Mouse (Mus musculus): ENCODE measurements at regions not wholly inside any gene's neighbourhood (a gene's known extent, or its start where the extent isn't known, plus 50 kb on each side); places are given as distances from the start of the nearest gene placed in this dataset.

GRCm38 (mm10) chr3:60310402-60310801 lies 162.2 kb upstream of the Mbnl1 start:
- ATAC-seq (ENCODE audit: insufficient read depth) (no peak; the same call in 1 of the 2 replicates), DNase-seq (peak; percentile 2)
- WGBS, result 75% methylated on average over 3 of the region's 3 CpGs
- H3K27ac ChIP-seq (ENCODE audit: low read depth), result no peak overlapping the region
- no peak overlapping the region for H3K9ac ChIP-seq
- no peaks in the 10 kb centered on the region for H3K36me3 ChIP-seq (ENCODE audit: insufficient read depth)
- 0 out of 2 replicates have a peak, but pooled peaks cover 3% of the 10 kb centered on the region for H3K4me1 ChIP-seq (ENCODE audit: insufficient read depth)
- H3K4me3 ChIP-seq (ENCODE audit: low read depth, low read length), result no peak overlapping the region
- H3K9me3 ChIP-seq (ENCODE audit: low read depth, low read length), result no peaks in the 10 kb centered on the region
- H3K4me2 ChIP-seq, result no peak overlapping the region
- no peaks in the 10 kb centered on the region for H3K27me3 ChIP-seq (ENCODE audit: insufficient read depth, low read length)
- TF ChIP-seq CTCF (IDR thresholded peaks at IDR 0.05; ENCODE audit: low read depth), result no peak

GRCm38 (mm10) chr3:60311178-60311577 lies 161.5 kb upstream of the Mbnl1 start:
- H3K9ac ChIP-seq, result no peak overlapping the region
- 0 out of 2 replicates have a peak, but pooled peaks cover 3% of the 10 kb centered on the region for H3K4me1 ChIP-seq (ENCODE audit: insufficient read depth)
- WGBS, result 30% methylated on average over 3 of the region's 3 CpGs
- TF ChIP-seq CTCF (IDR thresholded peaks at IDR 0.05; ENCODE audit: low read depth), result no peak
- H3K27me3 ChIP-seq (ENCODE audit: insufficient read depth, low read length), result no peaks in the 10 kb centered on the region
- DNase-seq (peak; percentile 2), ATAC-seq (ENCODE audit: insufficient read depth) (no peak)
- no peaks in the 10 kb centered on the region for H3K9me3 ChIP-seq (ENCODE audit: low read depth, low read length)
- no peaks in the 10 kb centered on the region for H3K36me3 ChIP-seq (ENCODE audit: insufficient read depth)
- no peak overlapping the region for H3K4me3 ChIP-seq (ENCODE audit: low read depth, low read length)
- H3K4me2 ChIP-seq, result no peak overlapping the region
- no peak overlapping the region for H3K27ac ChIP-seq (ENCODE audit: low read depth)

GRCm38 (mm10) chr3:60320213-60320936 lies 152.3 kb upstream of the Mbnl1 start:
- Histone ChIP-seq H3K9ac (no peak overlapping the region), H3K9me3 (ENCODE audit: low read depth, low read length) (no peaks in the 10 kb centered on the region), H3K27me3 (ENCODE audit: insufficient read depth, low read length) (no peaks in the 10 kb centered on the region), H3K27ac (ENCODE audit: low read depth) (no peak overlapping the region), H3K4me2 (no peak overlapping the region), H3K36me3 (ENCODE audit: insufficient read depth) (no peaks in the 10 kb centered on the region), H3K4me1 (ENCODE audit: insufficient read depth) (no peaks in the 10 kb centered on the region), H3K4me3 (ENCODE audit: low read depth, low read length) (no peak overlapping the region)
- DNase-seq (no peak), ATAC-seq (ENCODE audit: insufficient read depth) (no peak)
- TF ChIP-seq CTCF (IDR thresholded peaks at IDR 0.05; ENCODE audit: low read depth), result no peak
- WGBS, result 50% methylated on average over 1 of the region's 1 CpGs

GRCm38 (mm10) chr3:60323514-60323913 lies 149.1 kb upstream of the Mbnl1 start:
- no peak overlapping the region for H3K4me2 ChIP-seq
- H3K9me3 ChIP-seq (ENCODE audit: low read depth, low read length), result no peaks in the 10 kb centered on the region
- DNase-seq, result no peak
- ATAC-seq (ENCODE audit: insufficient read depth), result no peak
- no peaks in the 10 kb centered on the region for H3K36me3 ChIP-seq (ENCODE audit: insufficient read depth)
- TF ChIP-seq CTCF (IDR thresholded peaks at IDR 0.05; ENCODE audit: low read depth), result no peak
- H3K4me3 ChIP-seq (ENCODE audit: low read depth, low read length), result no peak overlapping the region
- no peak overlapping the region for H3K9ac ChIP-seq
- H3K4me1 ChIP-seq (ENCODE audit: insufficient read depth), result no peaks in the 10 kb centered on the region
- H3K27ac ChIP-seq (ENCODE audit: low read depth), result no peak overlapping the region
- H3K27me3 ChIP-seq (ENCODE audit: insufficient read depth, low read length), result no peaks in the 10 kb centered on the region

- Histone ChIP-seq H3K27ac (ENCODE audit: low read depth) (no peak overlapping the region), H3K9me3 (ENCODE audit: low read depth, low read length) (no peaks in the 10 kb centered on the region), H3K4me2 (no peak overlapping the region), H3K27me3 (ENCODE audit: insufficient read depth, low read length) (no peaks in the 10 kb centered on the region), H3K9ac (no peak overlapping the region), H3K4me3 (ENCODE audit: low read depth, low read length) (no peak overlapping the region), H3K4me1 (ENCODE audit: insufficient read depth) (no peaks in the 10 kb centered on the region), H3K36me3 (ENCODE audit: insufficient read depth) (no peaks in the 10 kb centered on the region)
- ATAC-seq (ENCODE audit: insufficient read depth), result no peak
- DNase-seq, result peak; percentile 17
- TF ChIP-seq CTCF (IDR thresholded peaks at IDR 0.05; ENCODE audit: low read depth), result no peak
Observed at GRCm38 (mm10) chr3:60324416-60324815, 148.2 kb upstream of the Mbnl1 start.

GRCm38 (mm10) chr3:60324969-60325368 lies 147.7 kb upstream of the Mbnl1 start:
- Histone ChIP-seq H3K4me3 (ENCODE audit: low read depth, low read length) (no peak overlapping the region), H3K27me3 (ENCODE audit: insufficient read depth, low read length) (no peaks in the 10 kb centered on the region), H3K4me1 (ENCODE audit: insufficient read depth) (no peaks in the 10 kb centered on the region), H3K9me3 (ENCODE audit: low read depth, low read length) (no peaks in the 10 kb centered on the region), H3K4me2 (no peak overlapping the region), H3K36me3 (ENCODE audit: insufficient read depth) (no peaks in the 10 kb centered on the region), H3K9ac (no peak overlapping the region), H3K27ac (ENCODE audit: low read depth) (no peak overlapping the region)
- ATAC-seq (ENCODE audit: insufficient read depth) (no peak), DNase-seq (no peak)
- no peak for TF ChIP-seq CTCF (IDR thresholded peaks at IDR 0.05; ENCODE audit: low read depth)

GRCm38 (mm10) chr3:60332460-60332859 lies 140.2 kb upstream of the Mbnl1 start:
- Histone ChIP-seq H3K27me3 (ENCODE audit: insufficient read depth, low read length) (no peaks in the 10 kb centered on the region), H3K4me3 (ENCODE audit: low read depth, low read length) (no peak overlapping the region), H3K9me3 (ENCODE audit: low read depth, low read length) (no peaks in the 10 kb centered on the region), H3K4me2 (no peak overlapping the region), H3K9ac (no peak overlapping the region), H3K4me1 (ENCODE audit: insufficient read depth) (no peaks in the 10 kb centered on the region), H3K36me3 (ENCODE audit: insufficient read depth) (no peaks in the 10 kb centered on the region), H3K27ac (ENCODE audit: low read depth) (no peak overlapping the region)
- ATAC-seq (ENCODE audit: insufficient read depth), result no peak
- TF ChIP-seq CTCF (IDR thresholded peaks at IDR 0.05; ENCODE audit: low read depth), result no peak
- DNase-seq, result no peak
